Mouse (Mus musculus) hindbrain, embryonic 11.5 days (tissue): ENCODE results near the gene Scnn1a. TPM values are rescaled to one million over a fixed set of nuclear protein-coding genes. Genes with fewer than 3 reads are reported as not detected.
A peak's percentile ranks its signal among the peaks of the same experiment; 100 is the strongest.

Experiments
- ATAC-seq: fragments of 200-750 bp; cut with Nextera tagmentation; 2 replicates; pipeline ENCODE4 v1.8.0; 2017; ENCODE audit warnings: mild to moderate bottlenecking, moderate TSS enrichment, moderate library complexity; ENCODE audit not compliant: low FRiP score
- DNase-seq: peaks from one replicate; pipeline ENCODE4 v3.0.0-alpha.2; 2015; ENCODE audit warnings: low spot score
- H3K27ac ChIP-seq: fragments of 300-500 bp; sonication (generic); 2 replicates; pipeline ENCODE4 v1.5.1; 2014; ENCODE audit warnings: mild to moderate bottlenecking, low read depth, low read length
- H3K27me3 ChIP-seq: fragments of 300-500 bp; sonication (generic); 2 replicates; pipeline ENCODE4 v1.6.1; 2014; ENCODE audit warnings: mild to moderate bottlenecking, low read length, moderate library complexity, mixed read lengths; ENCODE audit not compliant: control insufficient read depth, insufficient read depth
- H3K36me3 ChIP-seq: fragments of 300-500 bp; sonication (generic); 2 replicates; pipeline ENCODE4 v1.6.1; 2014; ENCODE audit warnings: mild to moderate bottlenecking, low read length, moderate library complexity, mixed read lengths; ENCODE audit not compliant: control insufficient read depth, insufficient read depth
- H3K4me1 ChIP-seq: fragments of 300-500 bp; sonication (generic); replicated peaks from 2 replicates; pipeline ENCODE4 v1.6.1; 2014; ENCODE audit warnings: low read length, mixed read lengths; ENCODE audit not compliant: control insufficient read depth, insufficient read depth
- H3K4me2 ChIP-seq: fragments of 300-500 bp; sonication (generic); replicated peaks from 2 replicates; pipeline ENCODE4 v1.6.1; 2014; ENCODE audit warnings: mild to moderate bottlenecking, low read depth, low read length
- H3K4me3 ChIP-seq: fragments of 300-500 bp; sonication (generic); 2 replicates; pipeline ENCODE4 v1.5.1; 2014; ENCODE audit warnings: low read depth, low read length
- H3K9ac ChIP-seq: fragments of 300-500 bp; sonication (generic); 2 replicates; pipeline ENCODE4 v1.6.1; 2014; ENCODE audit warnings: low read depth, low read length
- H3K9me3 ChIP-seq: fragments of 300-500 bp; sonication (generic); 2 replicates; pipeline ENCODE4 v1.6.1; 2016; ENCODE audit warnings: low read length; ENCODE audit not compliant: control insufficient read depth
- WGBS: fragments of 180-500 bp; shearing (Covaris S2); extraction: QIAGEN DNeasy Blood & Tissue Kit; methylation state at CpG from one replicate; pipeline ENCODE4 v1.1.7; 2014; 5-methylcytosine and 5-hydroxymethylcytosine counted together
- polyA plus RNA-seq: library from polyadenylated mRNA; unstranded; fragments of >200 nt; fragmentation: Nextera tagmentation; extraction: Ambion mirVana; gene quantifications from 2 replicates; pipeline ENCODE4 v1.2.1, GENCODE M21; 2014

Scnn1a gene
- polyA plus RNA-seq, 1 experiment from 2014 or later: 0.96 TPM

DNA sequence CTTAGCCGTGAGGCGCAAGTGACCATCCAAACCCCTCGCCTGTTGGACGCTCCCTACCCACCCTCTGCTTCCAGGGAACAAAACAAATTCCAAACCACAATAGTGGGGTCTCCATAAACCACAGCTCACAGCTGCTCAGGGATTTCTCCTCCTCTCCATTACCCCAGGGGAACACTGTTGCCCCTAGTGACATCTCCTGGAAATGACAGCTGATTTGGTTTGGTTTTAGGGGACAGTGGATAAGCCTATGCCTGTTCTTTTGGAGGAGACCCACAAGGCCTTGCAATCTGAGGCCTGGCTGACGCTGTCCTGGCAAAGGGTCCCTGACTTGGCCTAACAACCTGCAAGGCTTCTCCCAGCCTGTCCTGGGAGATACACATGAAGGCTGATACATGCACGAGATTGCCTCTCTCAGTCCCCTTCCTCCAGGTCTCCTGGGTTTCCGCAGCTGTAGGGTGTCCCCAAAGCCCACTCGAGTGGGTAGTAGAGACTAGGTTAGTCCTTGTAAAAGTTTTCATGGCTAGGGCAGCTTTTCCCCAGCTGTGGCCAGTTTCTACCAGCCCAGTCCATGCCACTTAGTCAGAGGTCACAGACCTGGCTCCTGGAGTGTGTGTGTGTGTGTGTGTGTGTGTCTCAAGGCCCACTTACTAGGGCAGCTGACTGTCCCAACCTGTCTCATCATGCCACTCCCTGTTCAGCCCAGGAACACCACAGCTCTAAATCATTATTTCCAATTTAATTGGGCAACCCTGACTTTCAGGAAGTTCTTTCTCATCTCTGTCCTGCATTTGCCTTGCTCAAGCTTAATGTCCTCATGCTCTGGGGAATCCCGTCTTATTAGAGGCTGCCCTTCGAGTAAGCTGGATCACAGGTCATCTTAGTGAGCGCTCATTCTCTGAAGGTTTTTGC, 64.9 kb downstream of the Scnn1a start:
- peaks cover 12% of the 10 kb centered on the region for H3K27me3 ChIP-seq
- DNase-seq (peak; percentile 51), ATAC-seq (no peak)
- no peak overlapping the region for H3K27ac ChIP-seq
- no peak overlapping the region for H3K9ac ChIP-seq
- no peaks in the 10 kb centered on the region for H3K36me3 ChIP-seq
- H3K4me1 ChIP-seq: no peaks in the 10 kb centered on the region; the same call in 1 of the 2 replicates
- no peak overlapping the region for H3K4me2 ChIP-seq
- no peaks in the 10 kb centered on the region for H3K9me3 ChIP-seq
- no peak overlapping the region for H3K4me3 ChIP-seq
- 64% methylated on average over 11 of the region's 11 CpGs for WGBS

DNA sequence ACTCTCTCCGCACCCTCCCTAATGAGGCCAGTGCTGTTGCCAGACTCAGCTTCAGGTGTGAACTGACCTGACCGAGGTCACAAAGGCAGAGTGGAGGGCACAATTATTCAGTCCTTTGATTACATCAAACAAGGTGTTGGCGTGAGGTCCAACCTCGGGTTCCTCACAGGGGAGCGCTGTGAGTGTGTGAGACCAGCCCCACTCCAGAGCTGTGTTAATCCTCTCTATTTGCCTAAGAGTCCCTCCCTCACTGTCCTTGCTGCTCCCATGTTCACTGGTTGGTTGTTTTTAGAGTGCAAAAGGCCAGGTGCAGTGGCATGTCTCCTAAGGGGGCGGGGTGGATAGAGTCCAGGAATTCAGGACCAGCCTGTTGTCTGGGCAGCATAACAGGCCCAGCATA, 65.6 kb downstream of the Scnn1a start:
- peaks cover 5% of the 10 kb centered on the region; the same call in 1 of the 2 replicates for H3K27me3 ChIP-seq
- no peaks in the 10 kb centered on the region for H3K4me1 ChIP-seq
- no peaks in the 10 kb centered on the region for H3K36me3 ChIP-seq
- WGBS: 66% methylated on average over 6 of the region's 6 CpGs
- no peak overlapping the region for H3K4me2 ChIP-seq
- DNase-seq: no peak
- H3K27ac ChIP-seq: no peak overlapping the region
- no peak for ATAC-seq
- H3K9ac ChIP-seq: no peak overlapping the region
- no peaks in the 10 kb centered on the region for H3K9me3 ChIP-seq
- no peak overlapping the region for H3K4me3 ChIP-seq

DNA sequence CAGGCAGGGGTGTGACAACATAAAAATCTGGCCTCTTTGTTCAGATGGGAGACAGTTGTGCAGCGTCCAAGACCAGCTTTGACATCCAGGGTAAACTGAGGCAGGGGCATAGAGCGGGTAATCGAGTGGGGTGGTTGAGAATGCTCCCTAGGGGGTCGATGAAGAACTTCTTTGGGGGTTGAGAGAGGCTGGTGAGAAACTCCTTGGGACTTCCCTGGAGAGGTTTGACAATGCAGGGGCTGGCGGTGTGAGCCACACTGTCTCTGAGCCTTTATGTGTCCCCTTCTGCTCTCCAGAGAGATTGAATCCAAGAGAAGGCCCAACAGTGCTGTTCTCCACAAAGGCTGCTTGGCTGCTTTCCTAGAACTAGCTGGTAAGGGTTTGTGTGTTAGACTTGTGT, 69.4 kb downstream of the Scnn1a start:
- Histone ChIP-seq H3K4me3 (no peak overlapping the region), H3K4me2 (no peak overlapping the region), H3K9ac (no peak overlapping the region), H3K27ac (no peak overlapping the region), H3K4me1 (no peaks in the 10 kb centered on the region), H3K27me3 (no peaks in the 10 kb centered on the region), H3K9me3 (no peaks in the 10 kb centered on the region), H3K36me3 (no peaks in the 10 kb centered on the region)
- DNase-seq (no peak), ATAC-seq (no peak)
- WGBS: 90% methylated on average over 5 of the region's 5 CpGs

Other genes starting within 250 kb of the Scnn1a start
- gene Chd4, start 224.7 kb upstream of the Scnn1a start, polyA plus RNA-seq: 105 and 130 TPM in 2 replicates
- gene Nop2, start 188.8 kb upstream of the Scnn1a start, polyA plus RNA-seq: 45.3 and 58.8 TPM in 2 replicates
- 10.3 and 10.4 TPM in 2 replicates for gene Iffo1, start 175.4 kb upstream of the Scnn1a start, polyA plus RNA-seq
- 2,070 and 2,095 TPM in 2 replicates for gene Gapdh, start 154.2 kb upstream of the Scnn1a start, polyA plus RNA-seq
- 109 and 110 TPM in 2 replicates for gene Ncapd2, start 129.0 kb upstream of the Scnn1a start, polyA plus RNA-seq
- 184 and 189 TPM in 2 replicates for gene Mrpl51, start 128.9 kb upstream of the Scnn1a start, polyA plus RNA-seq
- 1.7 and 2.3 TPM in 2 replicates for gene Vamp1, start 105.1 kb upstream of the Scnn1a start, polyA plus RNA-seq
- 1.0 and 2.2 TPM in 2 replicates for gene Tapbpl, start 88.8 kb upstream of the Scnn1a start, polyA plus RNA-seq
- gene Cd27, start 83.6 kb upstream of the Scnn1a start, polyA plus RNA-seq: 0.52 and 1.2 TPM in 2 replicates
- gene Tuba3a, start 34.6 kb upstream of the Scnn1a start, polyA plus RNA-seq: not detected in 2 replicates
- 17.9 and 19.0 TPM in 2 replicates for gene Ltbr, start 6.8 kb upstream of the Scnn1a start, polyA plus RNA-seq
- gene Tnfrsf1a, start 28.7 kb downstream of the Scnn1a start, polyA plus RNA-seq: 25.2 and 25.9 TPM in 2 replicates
- gene Plekhg6, start 60.1 kb downstream of the Scnn1a start, polyA plus RNA-seq: 0.06 and 0.19 TPM in 2 replicates
- 42.6 and 45.9 TPM in 2 replicates for gene Cd9, start 174.1 kb downstream of the Scnn1a start, polyA plus RNA-seq
- 10.3 and 10.7 TPM in 2 replicates for gene Vwf, start 226.1 kb downstream of the Scnn1a start, polyA plus RNA-seq